Mouse (Mus musculus): ENCODE measurements around the gene Ppp2r3d. TPM values are rescaled to one million over a fixed set of nuclear protein-coding genes. Genes with fewer than 3 reads are reported as not detected.
"Not testable (repeated sequence)": the region's sequence is repeated elsewhere in the genome, so short reads cannot be mapped to it uniquely, and the experiment has no call there.

Gene Ppp2r3d
- polyA plus RNA-seq (2012; rRNA removed) = 163 and 167 TPM in 2 replicates

DNA sequence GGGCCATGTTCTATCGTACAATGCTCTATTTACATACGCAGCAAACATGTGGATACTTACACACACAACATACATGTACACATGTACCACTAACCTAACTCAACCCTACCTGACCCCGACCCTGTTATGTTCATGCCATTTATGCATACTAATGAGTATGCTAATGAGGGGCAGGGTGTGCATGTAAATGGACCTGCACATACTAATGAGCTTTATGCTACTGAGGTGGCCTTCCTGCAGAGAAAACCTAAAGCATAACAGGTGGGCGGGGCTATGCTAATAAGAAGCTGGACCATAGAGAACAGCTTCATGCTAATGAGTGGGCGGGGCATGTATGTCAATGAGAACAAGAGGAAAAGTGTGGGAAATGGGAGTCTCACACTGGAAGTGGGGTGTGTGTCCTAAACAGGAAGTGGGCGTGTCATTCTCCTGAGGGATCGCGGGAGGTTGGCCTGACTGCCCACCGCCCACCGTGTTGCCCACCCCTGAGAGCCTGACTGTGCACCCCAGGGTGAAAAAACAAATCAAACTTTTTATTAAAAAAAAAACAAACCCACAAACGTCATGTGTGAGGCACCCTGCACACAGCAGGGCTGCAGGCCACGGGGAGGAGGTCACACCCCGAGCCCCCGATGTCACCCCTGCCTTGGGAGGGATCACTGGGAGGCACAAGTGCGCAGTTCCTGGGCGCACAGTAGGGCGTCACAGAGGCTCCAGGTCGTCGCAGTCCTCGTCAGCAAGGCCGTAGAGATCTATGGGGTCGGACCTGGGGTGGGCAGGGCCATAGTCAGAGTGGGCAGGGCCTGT lies at the start of gene Ppp2r3d:
Ppp2r3d (minus strand) TSS at position 803 of the 807 bp plus-strand sequence.
- no peaks in the 10 kb centered on the region for H3K4me1 ChIP-seq (ENCODE audit: control insufficient read depth, insufficient read depth, low read length)
- no peak within 1 kb of the TSS for H3K27ac ChIP-seq (ENCODE audit: insufficient read depth, low read length)
- DNase-seq = peak in 1 of 2 experiments; percentile 8
- TF ChIP-seq CTCF (IDR thresholded peaks at IDR 0.05; ENCODE audit: borderline replicate concordance, insufficient read depth, low read depth, low read length) (no peak), POLR2A (IDR thresholded peaks at IDR 0.05; ENCODE audit: borderline replicate concordance, insufficient read depth, low read length) (no peak)
- no peaks in the 10 kb centered on the region for H3K27me3 ChIP-seq (ENCODE audit: control insufficient read depth, insufficient read depth, low read length)
- WGBS = 97% methylated on average over 22 of the region's 22 CpGs
- H3K4me3 ChIP-seq (replicated peaks; ENCODE audit: insufficient read depth, low read depth, low read length) = no peak within 1 kb of the TSS

DNA sequence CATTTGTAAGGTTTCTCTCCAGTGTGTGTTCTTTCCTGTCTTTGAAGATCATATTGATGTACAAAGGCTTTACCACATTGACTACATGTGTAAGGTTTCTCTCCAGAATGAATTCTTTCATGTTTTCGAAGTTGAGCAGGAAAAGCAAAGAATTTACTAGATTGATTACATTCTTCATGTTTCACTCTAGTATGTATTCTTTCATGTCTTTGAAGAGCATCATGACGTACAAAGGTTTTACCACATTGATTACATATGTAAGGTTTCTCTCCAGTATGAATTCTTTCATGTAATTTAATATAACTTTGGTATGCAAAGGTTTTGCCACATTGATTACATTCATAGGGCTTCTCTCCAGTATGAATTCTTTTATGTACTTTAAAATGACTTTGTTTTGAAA lies 17.0 kb upstream of the Ppp2r3d start, which contains the start of gene Gm21836:
Gm21836 (minus strand) TSS at position 101 of the 400 bp plus-strand sequence.
- not testable (repeated sequence) for H3K27ac ChIP-seq (ENCODE audit: insufficient read depth, low read length); H3K4me3 ChIP-seq (replicated peaks; ENCODE audit: insufficient read depth, low read depth, low read length); DNase-seq; H3K4me1 ChIP-seq (ENCODE audit: control insufficient read depth, insufficient read depth, low read length); H3K27me3 ChIP-seq (ENCODE audit: control insufficient read depth, insufficient read depth, low read length)
- 85% methylated on average over 2 of the region's 2 CpGs for WGBS

DNA sequence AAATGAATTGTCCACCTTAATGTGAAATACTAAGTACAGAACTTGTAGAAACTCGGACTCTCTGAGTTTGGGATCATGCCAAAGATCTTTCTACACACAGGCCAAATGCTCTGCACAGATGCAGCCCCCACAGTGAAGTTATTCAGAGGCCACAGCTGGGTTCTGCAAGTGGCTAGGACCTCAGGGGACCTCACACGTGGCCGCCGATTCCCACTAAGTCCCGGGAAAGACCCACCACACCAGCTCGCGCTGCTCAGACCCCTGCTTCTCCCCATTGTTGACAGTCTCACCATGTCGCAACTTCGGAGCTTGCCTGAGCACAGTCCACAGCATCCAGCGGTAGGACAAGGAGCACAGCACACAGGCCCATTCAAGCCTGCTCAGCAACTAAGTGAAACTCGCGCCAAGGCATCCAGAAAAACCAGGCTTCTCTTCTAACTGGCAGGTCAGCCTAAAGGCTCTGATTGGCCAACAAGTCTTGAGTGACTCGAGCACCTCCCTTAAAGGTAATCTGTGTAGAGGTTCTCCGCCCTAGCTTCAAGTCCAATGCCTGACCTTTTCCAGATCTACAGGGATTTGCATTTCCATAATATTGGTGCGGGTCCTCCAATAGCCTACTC lies 3.8 kb upstream of the Ppp2r3d start:
- H3K27ac ChIP-seq (ENCODE audit: insufficient read depth, low read length); H3K27me3 ChIP-seq (ENCODE audit: control insufficient read depth, insufficient read depth, low read length); DNase-seq; H3K4me3 ChIP-seq (replicated peaks; ENCODE audit: insufficient read depth, low read depth, low read length); H3K4me1 ChIP-seq (ENCODE audit: control insufficient read depth, insufficient read depth, low read length): not testable (repeated sequence)
- WGBS = 24% methylated on average over 14 of the region's 15 CpGs

DNA sequence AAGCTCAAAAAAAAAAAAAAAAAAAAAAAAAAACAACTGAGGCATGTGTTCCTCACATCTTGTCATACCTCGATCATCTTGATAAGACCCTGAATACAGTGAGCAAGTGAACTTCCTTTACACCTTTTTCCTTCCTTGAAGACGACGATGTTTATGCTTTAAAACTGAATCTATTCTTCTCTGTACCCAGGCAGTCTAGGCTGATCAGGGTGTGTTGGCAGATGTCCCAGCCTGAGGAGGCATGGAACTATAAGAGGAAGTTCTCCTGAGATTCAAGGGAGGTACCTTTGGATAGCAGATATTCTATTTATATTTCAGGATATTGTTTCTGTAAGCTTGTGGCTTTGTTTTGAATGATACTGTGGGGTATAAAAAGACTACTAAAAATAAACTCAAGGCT lies 1.4 kb upstream of the Ppp2r3d start:
- 49% methylated on average over 3 of the region's 3 CpGs for WGBS
- no peak overlapping the region for H3K27ac ChIP-seq (ENCODE audit: insufficient read depth, low read length)
- no peaks in the 10 kb centered on the region for H3K27me3 ChIP-seq (ENCODE audit: control insufficient read depth, insufficient read depth, low read length)
- no peak for DNase-seq
- no peak overlapping the region for H3K4me3 ChIP-seq (replicated peaks; ENCODE audit: insufficient read depth, low read depth, low read length)
- TF ChIP-seq CTCF (IDR thresholded peaks at IDR 0.05; ENCODE audit: borderline replicate concordance, insufficient read depth, low read depth, low read length) (no peak), POLR2A (IDR thresholded peaks at IDR 0.05; ENCODE audit: borderline replicate concordance, insufficient read depth, low read length) (no peak)
- no peaks in the 10 kb centered on the region for H3K4me1 ChIP-seq (ENCODE audit: control insufficient read depth, insufficient read depth, low read length)

DNA sequence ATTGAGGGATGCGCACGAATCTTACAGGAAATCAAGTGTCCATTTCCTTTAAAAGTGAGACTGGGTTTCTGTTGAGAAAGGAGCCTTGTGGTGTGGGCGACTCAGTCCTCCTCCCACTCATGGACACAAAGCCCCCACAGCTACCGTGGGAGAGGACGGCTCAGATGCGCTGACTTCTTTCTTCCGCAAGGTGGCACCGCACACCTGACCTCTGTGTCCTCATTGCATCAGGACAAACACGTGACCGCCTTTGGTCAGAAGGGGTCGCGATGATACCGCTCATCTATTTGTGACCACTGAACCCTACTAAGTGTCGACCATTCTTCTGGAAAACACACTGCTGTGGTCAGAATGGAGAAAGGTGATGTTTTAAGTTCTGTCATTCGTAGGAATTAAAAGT lies 1.0 kb downstream of the Ppp2r3d start:
- no peak overlapping the region for H3K4me3 ChIP-seq (replicated peaks; ENCODE audit: insufficient read depth, low read depth, low read length)
- H3K27ac ChIP-seq (ENCODE audit: insufficient read depth, low read length) = no peak overlapping the region

DNA sequence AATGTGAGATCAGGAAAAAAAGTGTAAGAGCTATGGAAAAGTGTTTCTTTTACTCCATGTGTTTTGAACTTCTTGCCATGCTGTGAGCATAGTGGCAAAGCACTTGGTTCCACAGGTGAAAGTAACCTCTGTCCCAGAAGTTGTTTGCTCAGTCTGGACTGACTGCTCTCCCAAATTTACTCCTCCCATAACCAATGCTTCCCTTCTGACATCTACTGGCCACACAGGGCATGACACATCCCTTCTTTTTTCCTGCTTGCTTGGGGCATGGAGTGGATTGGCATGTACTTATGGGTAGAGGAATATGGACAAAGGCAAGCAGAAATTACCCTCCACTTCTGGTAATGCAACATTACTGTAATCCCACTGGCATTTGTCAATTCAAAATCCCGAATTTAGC lies 20.1 kb downstream of the Ppp2r3d start:
- WGBS = 2% methylated on average over 1 of the region's 1 CpGs
- no peak for DNase-seq
- no peak overlapping the region for H3K4me3 ChIP-seq (replicated peaks; ENCODE audit: insufficient read depth, low read depth, low read length)
- no peaks in the 10 kb centered on the region for H3K27me3 ChIP-seq (ENCODE audit: control insufficient read depth, insufficient read depth, low read length)
- H3K4me1 ChIP-seq (ENCODE audit: control insufficient read depth, insufficient read depth, low read length) = no peaks in the 10 kb centered on the region
- no peak overlapping the region for H3K27ac ChIP-seq (ENCODE audit: insufficient read depth, low read length)
- TF ChIP-seq CTCF (IDR thresholded peaks at IDR 0.05; ENCODE audit: borderline replicate concordance, insufficient read depth, low read depth, low read length) (peak; percentile 26; the same call in 1 of the 2 replicates), POLR2A (IDR thresholded peaks at IDR 0.05; ENCODE audit: borderline replicate concordance, insufficient read depth, low read length) (no peak)

More for the DNA sequence above, 1.0 kb downstream of the Ppp2r3d start:
- no peak for DNase-seq
- TF ChIP-seq CTCF (IDR thresholded peaks at IDR 0.05; ENCODE audit: borderline replicate concordance, insufficient read depth, low read depth, low read length) (no peak), POLR2A (IDR thresholded peaks at IDR 0.05; ENCODE audit: borderline replicate concordance, insufficient read depth, low read length) (no peak)
- WGBS = 84% methylated on average over 15 of the region's 15 CpGs
- no peaks in the 10 kb centered on the region for H3K27me3 ChIP-seq (ENCODE audit: control insufficient read depth, insufficient read depth, low read length)
- no peaks in the 10 kb centered on the region for H3K4me1 ChIP-seq (ENCODE audit: control insufficient read depth, insufficient read depth, low read length)

DNA sequence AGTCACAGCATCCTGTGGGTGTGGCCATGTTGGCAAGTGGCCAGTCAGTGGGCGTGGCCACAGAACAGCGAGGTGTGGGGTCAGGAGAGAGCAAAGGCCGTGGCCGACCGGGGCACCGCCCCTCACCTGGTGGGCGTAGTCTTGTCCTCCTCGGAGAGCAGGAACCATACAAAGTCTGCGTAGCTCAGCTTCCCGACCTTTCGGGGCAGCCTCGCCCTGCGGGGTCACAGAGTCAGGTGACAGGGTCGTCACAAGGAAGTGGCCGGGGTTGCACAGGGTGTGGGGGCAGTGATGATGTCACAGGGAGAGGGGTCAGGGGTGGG lies 34.2 kb downstream of the Ppp2r3d start:
- WGBS = 97% methylated on average over 15 of the region's 15 CpGs
- peak; percentile 23 to 37 for DNase-seq
- Histone ChIP-seq H3K4me1 (ENCODE audit: control insufficient read depth, insufficient read depth, low read length) (no peaks in the 10 kb centered on the region), H3K27ac (ENCODE audit: insufficient read depth, low read length) (no peak overlapping the region), H3K4me3 (replicated peaks; ENCODE audit: insufficient read depth, low read depth, low read length) (no peak overlapping the region), H3K27me3 (ENCODE audit: control insufficient read depth, insufficient read depth, low read length) (no peaks in the 10 kb centered on the region)
- TF ChIP-seq CTCF (IDR thresholded peaks at IDR 0.05; ENCODE audit: borderline replicate concordance, insufficient read depth, low read depth, low read length) = no peak
- no peak for TF ChIP-seq POLR2A (IDR thresholded peaks at IDR 0.05; ENCODE audit: borderline replicate concordance, insufficient read depth, low read length)
